Mouse (Mus musculus) embryo, embryonic 10 days (tissue): ENCODE data around the gene Arid5b.
A peak's percentile ranks its signal among the peaks of the same experiment; 100 is the strongest.

Experiments used
- DNase-seq: peaks from one replicate; pipeline ENCODE4 v3.0.0-alpha.2; 2015; ENCODE audit warnings: low spot score

Gene Arid5b

GRCm38 (mm10) chr10:68278632-68279361 lies at the start of gene Arid5b:
Gene Arid5b (minus strand): TSS chr10:68278740.
- DNase-seq, result peak; percentile 86

GRCm38 (mm10) chr10:68325378-68325777 lies 46.8 kb upstream of the Arid5b start:
- DNase-seq, result no peak

- DNase-seq, result no peak
These were observed 45.5 kb upstream of the Arid5b start for GRCm38 (mm10) chr10:68324061-68324460.

- DNase-seq, result no peak
These were observed 44.6 kb upstream of the Arid5b start for GRCm38 (mm10) chr10:68323167-68323566.

- no peak for DNase-seq
These were observed 42.4 kb upstream of the Arid5b start for GRCm38 (mm10) chr10:68320986-68321385.

GRCm38 (mm10) chr10:68320496-68320895 lies 42.0 kb upstream of the Arid5b start:
- no peak for DNase-seq

- DNase-seq, result no peak
These were observed 40.9 kb upstream of the Arid5b start for GRCm38 (mm10) chr10:68319438-68319837.

- DNase-seq, result no peak
These were observed 40.0 kb upstream of the Arid5b start for GRCm38 (mm10) chr10:68318438-68318979.

- no peak for DNase-seq
These were observed 34.2 kb upstream of the Arid5b start for GRCm38 (mm10) chr10:68312734-68313133.

GRCm38 (mm10) chr10:68301013-68301412 lies 22.5 kb upstream of the Arid5b start:
- no peak for DNase-seq

- DNase-seq, result no peak
These were observed 10.9 kb upstream of the Arid5b start for GRCm38 (mm10) chr10:68289465-68289864.

- peak; percentile 91 for DNase-seq
These were observed 4.2 kb upstream of the Arid5b start for GRCm38 (mm10) chr10:68282466-68283391.

- peak; percentile 29 for DNase-seq
These were observed 3.2 kb upstream of the Arid5b start for GRCm38 (mm10) chr10:68281775-68282106.

GRCm38 (mm10) chr10:68281076-68281774 lies 2.7 kb upstream of the Arid5b start:
- DNase-seq, result peak; percentile 22

- peak; percentile 79 for DNase-seq
These were observed 1.3 kb upstream of the Arid5b start for GRCm38 (mm10) chr10:68279516-68280501.

GRCm38 (mm10) chr10:68277671-68278151 lies 829 bp downstream of the Arid5b start:
- peak; percentile 75 for DNase-seq

GRCm38 (mm10) chr10:68276976-68277441 lies 1.5 kb downstream of the Arid5b start:
- peak; percentile 54 for DNase-seq

GRCm38 (mm10) chr10:68276350-68276975 lies 2.1 kb downstream of the Arid5b start:
- DNase-seq, result peak; percentile 79

- peak; percentile 53 for DNase-seq
These were observed 3.4 kb downstream of the Arid5b start for GRCm38 (mm10) chr10:68274900-68275760.
